Mouse (Mus musculus): Measurements from ENCODE around the gene Zfp972.
"Not testable (repeated sequence)": the region's sequence is repeated elsewhere in the genome, so short reads cannot be mapped to it uniquely, and the experiment has no call there.

Gene Zfp972

GRCm38 (mm10) chr2:177925563-177926103, at the start of gene Zfp972:
Zfp972 (minus strand) TSS chr2:177925613.
- DNase-seq (ENCODE audit: low spot score), result not testable (repeated sequence)

- DNase-seq (ENCODE audit: low spot score), result not testable (repeated sequence)
These were observed 49.4 kb upstream of the Zfp972 start for GRCm38 (mm10) chr2:177974814-177975213.

DNA sequence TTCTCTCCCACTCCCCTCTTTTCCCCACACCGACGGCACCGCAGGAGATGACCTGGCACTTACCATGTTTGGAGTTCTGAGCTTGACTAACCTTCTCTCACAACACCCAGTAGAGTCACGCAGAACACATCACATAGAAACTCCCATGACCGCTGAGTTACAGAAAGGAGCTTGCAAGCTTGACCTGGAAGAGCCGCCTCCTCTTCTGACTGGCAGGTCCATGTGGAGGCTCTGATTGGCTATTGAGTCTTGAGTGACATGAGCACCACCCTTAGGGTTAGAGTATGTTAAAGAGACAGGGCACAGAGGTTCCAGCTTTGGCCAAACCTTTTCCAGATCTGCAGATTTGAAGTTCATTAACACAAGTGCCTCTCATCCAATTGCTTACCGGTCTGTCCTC, 31.7 kb upstream of the Zfp972 start, which contains the start of gene Gm14326:
Gene Gm14326, minus strand, starts transcription at position 153 of the 400 bp plus-strand sequence.
- DNase-seq (ENCODE audit: low spot score), result not testable (repeated sequence)

DNA sequence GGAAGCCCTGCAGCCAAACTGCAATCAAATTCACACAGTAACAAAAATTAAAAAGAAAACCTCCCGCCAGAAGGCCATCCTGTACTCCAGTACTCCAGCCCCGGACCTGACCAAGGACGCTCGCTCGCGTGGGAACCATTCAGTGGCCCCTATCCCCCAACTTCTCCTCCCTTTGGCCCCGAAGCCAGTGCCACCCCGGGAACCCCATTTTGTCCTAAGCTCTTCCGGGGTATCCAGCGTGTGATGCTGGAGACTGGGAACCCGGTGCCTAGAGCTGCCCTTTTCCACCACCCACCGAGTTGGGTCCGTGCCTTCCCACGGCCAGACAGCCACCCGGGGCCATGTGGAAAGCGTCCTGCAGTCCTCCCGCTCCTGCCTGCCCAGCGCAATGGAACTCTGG, 31.3 kb upstream of the Zfp972 start:
- DNase-seq (ENCODE audit: low spot score), result not testable (repeated sequence)

GRCm38 (mm10) chr2:177903276-177903675, 22.1 kb downstream of the Zfp972 start:
- not testable (repeated sequence) for DNase-seq (ENCODE audit: low spot score)

DNA sequence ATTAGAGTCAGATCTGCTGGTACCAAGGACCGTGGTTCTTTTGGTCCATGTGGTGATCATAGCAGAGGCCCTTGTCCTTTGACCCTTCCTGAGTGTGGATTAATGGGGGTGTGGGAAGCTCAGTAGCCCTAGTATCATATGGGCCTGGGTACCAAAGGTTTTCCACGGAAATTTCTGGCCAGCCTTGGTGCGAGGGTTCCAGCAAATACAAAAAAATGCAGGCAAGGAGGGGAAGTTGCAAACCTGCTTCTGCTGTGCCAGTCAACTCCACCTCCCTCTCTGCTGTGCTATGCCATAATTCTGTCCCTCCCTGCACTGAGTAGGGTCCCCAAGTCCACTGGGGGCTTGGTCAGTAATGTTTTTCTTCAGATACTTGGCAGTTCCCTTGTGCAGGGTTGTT, 27.2 kb downstream of the Zfp972 start:
- DNase-seq (ENCODE audit: low spot score), result not testable (repeated sequence)

GRCm38 (mm10) chr2:177897046-177897578, 28.3 kb downstream of the Zfp972 start, which contains the start of gene Gm14327:
Gm14327 (plus strand) TSS chr2:177897096.
- DNase-seq (ENCODE audit: low spot score), result not testable (repeated sequence)

DNA sequence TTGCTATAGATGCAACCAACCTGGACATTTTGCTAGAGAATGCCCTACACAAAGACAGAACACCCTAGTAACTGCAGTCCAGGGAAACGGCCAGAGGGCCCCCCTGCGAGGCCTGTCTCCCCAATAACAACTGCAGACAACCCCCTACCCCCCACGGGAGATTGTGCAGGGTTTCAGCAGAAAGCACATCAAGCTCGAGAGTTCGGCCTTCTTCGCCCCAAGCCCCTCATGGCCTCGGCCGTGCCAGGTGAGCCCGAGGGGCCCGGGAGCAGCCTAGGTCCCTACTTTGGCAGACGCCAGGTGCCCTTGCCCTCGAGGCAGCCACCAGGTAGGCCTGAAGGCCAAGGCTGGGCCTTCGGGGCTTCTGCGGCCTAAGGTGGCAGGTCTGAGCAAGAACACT, 37.7 kb downstream of the Zfp972 start:
- DNase-seq (ENCODE audit: low spot score), result not testable (repeated sequence)

DNA sequence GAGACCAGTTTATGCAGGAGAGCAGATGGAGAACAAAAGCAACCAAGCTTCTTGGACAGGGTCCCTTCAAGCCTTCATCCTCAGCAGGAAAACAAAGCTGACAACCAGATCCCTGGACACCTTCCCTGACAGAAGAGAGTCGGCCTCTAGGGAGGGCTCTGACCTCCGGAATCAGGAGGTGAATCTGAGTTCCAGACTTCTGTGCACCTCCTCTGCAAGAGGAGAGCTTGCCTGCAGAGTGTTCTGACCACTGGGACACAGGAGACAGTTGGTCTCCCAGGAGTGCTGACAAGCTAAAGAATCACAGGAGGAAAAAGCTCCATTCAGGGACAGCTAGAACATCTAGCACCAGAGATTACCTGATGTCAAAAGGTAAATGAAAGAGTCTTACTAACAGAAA, 63.2 kb downstream of the Zfp972 start:
- DNase-seq (ENCODE audit: low spot score), result not testable (repeated sequence)

Data from yolk sac, embryonic 10.5 days (tissue).